Mouse (Mus musculus) hindbrain, embryonic 12.5 days (tissue): ENCODE results near the gene Acacb. TPM values are rescaled to one million over a fixed set of nuclear protein-coding genes. Genes with fewer than 3 reads are reported as not detected.

Experiments used
- ATAC-seq: fragments of 200-750 bp; cut with Nextera tagmentation; 2 replicates; pipeline ENCODE4 v1.8.0; 2017; ENCODE audit warnings: moderate TSS enrichment; ENCODE audit not compliant: low FRiP score
- H3K27ac ChIP-seq: fragments of 300-500 bp; sonication (generic); 2 replicates; pipeline ENCODE4 v1.5.1; 2016; ENCODE audit warnings: mild to moderate bottlenecking
- H3K27me3 ChIP-seq: fragments of 300-500 bp; sonication (generic); 2 replicates; pipeline ENCODE4 v1.6.1; 2016; ENCODE audit warnings: mild to moderate bottlenecking
- H3K36me3 ChIP-seq: fragments of 300-500 bp; sonication (generic); 2 replicates; pipeline ENCODE4 v1.6.1; 2016; ENCODE audit warnings: mild to moderate bottlenecking
- H3K4me1 ChIP-seq: fragments of 300-500 bp; sonication (generic); 2 replicates; pipeline ENCODE4 v1.6.1; 2016
- H3K4me2 ChIP-seq: fragments of 300-500 bp; sonication (generic); replicated peaks from 2 replicates; pipeline ENCODE4 v1.6.1; 2016; ENCODE audit warnings: mild to moderate bottlenecking
- H3K4me3 ChIP-seq: fragments of 300-500 bp; sonication (generic); 2 replicates; pipeline ENCODE4 v1.5.1; 2016; ENCODE audit warnings: mild to moderate bottlenecking
- H3K9ac ChIP-seq: fragments of 300-500 bp; sonication (generic); 2 replicates; pipeline ENCODE4 v1.6.1; 2016; ENCODE audit warnings: mild to moderate bottlenecking, moderate library complexity
- H3K9me3 ChIP-seq: fragments of 300-500 bp; sonication (generic); replicated peaks from 2 replicates; pipeline ENCODE4 v1.6.1; 2016; ENCODE audit warnings: mild to moderate bottlenecking
- WGBS: fragments of 180-500 bp; shearing (Covaris S2); methylation state at CpG from one replicate; pipeline ENCODE4 v1.1.7; 2016; 5-methylcytosine and 5-hydroxymethylcytosine counted together
- polyA plus RNA-seq: library from polyadenylated mRNA; unstranded; fragments of >200 nt; fragmentation: Nextera tagmentation; extraction: Ambion mirVana; gene quantifications from 2 replicates; pipeline ENCODE4 v1.2.1, GENCODE M21; 2016

Gene Acacb
- polyA plus RNA-seq, 1 experiment from 2014 or later = 2.4 TPM

DNA sequence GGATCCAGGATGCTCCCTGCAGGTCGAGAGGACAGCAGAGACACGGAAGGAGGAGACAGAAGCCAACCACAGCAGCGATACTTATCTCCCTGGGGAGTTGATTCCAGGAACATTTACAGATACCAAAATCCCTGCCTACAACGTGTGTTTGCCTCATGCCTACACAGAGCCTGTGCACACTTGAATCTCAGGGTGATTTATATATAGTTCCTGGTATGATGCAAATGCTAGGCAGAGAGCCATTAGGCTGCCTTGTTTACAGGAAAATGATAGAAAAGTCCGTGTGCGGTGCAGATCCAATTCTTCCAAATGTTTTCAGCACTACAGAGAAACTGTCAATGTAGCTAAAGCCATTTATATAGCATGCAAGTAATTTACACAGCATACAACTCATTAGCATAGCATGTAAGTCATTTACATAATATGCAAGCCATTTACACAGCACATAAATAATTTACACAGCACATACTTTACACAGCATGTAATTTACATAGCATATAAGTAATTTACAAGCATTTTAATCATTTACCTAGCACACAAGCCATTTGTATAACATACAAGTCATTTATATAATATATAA lies 16.9 kb downstream of the Acacb start:
- no peak overlapping the region for H3K27ac ChIP-seq
- H3K27me3 ChIP-seq = no peaks in the 10 kb centered on the region; the same call in 1 of the 2 replicates
- ATAC-seq = no peak
- H3K36me3 ChIP-seq = no peaks in the 10 kb centered on the region
- WGBS = 79% methylated on average over 6 of the region's 6 CpGs
- no peak overlapping the region for H3K4me2 ChIP-seq
- no peaks in the 10 kb centered on the region for H3K9me3 ChIP-seq
- H3K4me1 ChIP-seq = no peaks in the 10 kb centered on the region
- no peak overlapping the region for H3K9ac ChIP-seq
- no peak overlapping the region for H3K4me3 ChIP-seq

GRCm38 (mm10) chr5:114170345-114170744 lies 24.0 kb downstream of the Acacb start:
- H3K4me1 ChIP-seq = no peaks in the 10 kb centered on the region
- H3K36me3 ChIP-seq = no peaks in the 10 kb centered on the region
- peaks cover 15% of the 10 kb centered on the region for H3K27me3 ChIP-seq
- no peak overlapping the region for H3K4me2 ChIP-seq
- H3K9me3 ChIP-seq = no peaks in the 10 kb centered on the region
- no peak for ATAC-seq
- no peak overlapping the region for H3K27ac ChIP-seq
- 85% methylated on average over 7 of the region's 7 CpGs for WGBS
- no peak overlapping the region for H3K4me3 ChIP-seq
- no peak overlapping the region for H3K9ac ChIP-seq

DNA sequence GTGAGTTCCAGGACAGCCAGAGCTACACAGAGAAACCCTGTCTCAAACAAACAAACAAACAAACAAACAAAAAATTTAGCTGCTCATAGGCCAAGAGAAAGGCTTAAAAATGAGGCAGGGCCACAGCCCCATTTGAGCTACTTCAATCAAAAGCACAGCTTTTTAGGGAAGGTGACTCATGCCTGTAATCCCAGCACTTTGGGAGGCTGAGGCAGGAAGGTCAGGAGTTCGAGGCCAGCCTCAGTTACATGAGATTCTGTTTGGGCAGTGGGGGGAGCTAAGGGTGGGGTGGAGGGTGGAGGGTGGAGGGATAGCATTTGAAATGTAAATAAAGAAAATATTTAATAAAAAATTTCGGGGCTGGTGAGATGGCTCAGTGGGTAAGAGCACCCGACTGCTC lies 26.6 kb downstream of the Acacb start:
- 87% methylated on average over 3 of the region's 3 CpGs for WGBS
- ATAC-seq = no peak

DNA sequence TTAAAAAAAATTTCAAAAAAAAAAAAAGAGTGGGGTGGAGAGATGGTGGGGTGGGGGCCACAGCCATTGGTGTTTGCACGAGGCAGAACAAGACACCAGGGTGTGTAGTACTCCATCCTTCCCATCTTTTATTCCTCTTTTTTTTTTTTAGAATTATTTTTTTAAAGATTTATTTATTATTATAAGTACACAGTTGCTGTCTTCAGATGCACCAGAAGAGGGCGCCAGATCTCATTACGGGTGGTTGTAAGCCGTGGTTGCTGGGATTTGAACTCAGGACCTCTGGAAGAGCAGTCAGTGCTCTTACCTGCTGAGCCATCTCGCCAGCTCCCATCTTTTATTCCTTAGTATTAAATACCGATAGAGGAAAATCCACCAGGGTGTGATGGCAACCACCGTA lies 27.1 kb downstream of the Acacb start:
- Histone ChIP-seq H3K4me3 (no peak overlapping the region), H3K36me3 (no peaks in the 10 kb centered on the region), H3K4me1 (peaks cover 8% of the 10 kb centered on the region), H3K9me3 (no peaks in the 10 kb centered on the region), H3K27me3 (peaks cover 24% of the 10 kb centered on the region), H3K4me2 (no peak overlapping the region), H3K9ac (no peak overlapping the region), H3K27ac (no peak overlapping the region)
- ATAC-seq = no peak
- 75% methylated on average over 7 of the region's 7 CpGs for WGBS

More for the DNA sequence above, 26.6 kb downstream of the Acacb start:
- H3K4me1 ChIP-seq = peaks cover 8% of the 10 kb centered on the region
- H3K27ac ChIP-seq = no peak overlapping the region
- peaks cover 24% of the 10 kb centered on the region for H3K27me3 ChIP-seq
- H3K9ac ChIP-seq = no peak overlapping the region
- H3K4me2 ChIP-seq = no peak overlapping the region
- H3K9me3 ChIP-seq = no peaks in the 10 kb centered on the region
- no peaks in the 10 kb centered on the region for H3K36me3 ChIP-seq
- H3K4me3 ChIP-seq = no peak overlapping the region

DNA sequence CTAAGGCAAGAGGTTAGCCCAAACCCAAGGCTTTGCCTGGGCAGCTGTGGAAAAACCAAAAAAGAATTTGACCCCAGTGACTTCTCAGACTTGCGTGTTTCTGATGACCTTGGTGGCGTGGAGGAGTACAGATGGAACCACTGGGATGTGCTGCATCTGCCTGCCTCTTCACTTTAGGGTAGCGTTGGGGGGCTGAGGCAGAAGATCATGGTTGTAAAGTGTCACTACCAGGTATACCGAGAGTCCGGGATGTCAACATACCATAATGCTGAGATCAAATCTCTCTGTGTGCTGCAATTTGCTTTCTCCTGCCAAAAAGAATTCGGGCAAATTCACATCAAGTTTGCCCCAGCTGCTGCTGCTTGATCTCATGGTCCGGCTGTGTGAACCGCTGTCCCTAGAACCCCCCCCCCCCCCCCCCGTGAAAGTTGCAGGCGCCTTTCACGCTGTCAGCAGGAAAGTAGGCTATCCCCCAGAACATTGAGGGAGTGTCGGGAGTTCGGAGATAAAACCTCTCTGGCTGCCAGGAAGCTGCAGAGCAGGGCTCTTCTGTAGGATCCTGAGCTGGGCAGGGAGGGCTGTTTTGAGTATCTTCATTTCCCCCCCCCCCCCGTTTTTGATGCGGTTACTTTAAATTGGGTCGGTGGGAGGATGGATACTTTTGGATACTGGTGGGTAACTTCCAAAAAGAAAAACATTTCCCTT lies 27.7 kb downstream of the Acacb start:
- Histone ChIP-seq H3K9me3 (no peaks in the 10 kb centered on the region), H3K36me3 (no peaks in the 10 kb centered on the region), H3K27me3 (peaks cover 24% of the 10 kb centered on the region), H3K27ac (no peak overlapping the region), H3K9ac (no peak overlapping the region), H3K4me3 (no peak overlapping the region), H3K4me1 (peaks cover 8% of the 10 kb centered on the region), H3K4me2 (no peak overlapping the region)
- WGBS = 31% methylated on average over 16 of the region's 16 CpGs
- no peak for ATAC-seq

DNA sequence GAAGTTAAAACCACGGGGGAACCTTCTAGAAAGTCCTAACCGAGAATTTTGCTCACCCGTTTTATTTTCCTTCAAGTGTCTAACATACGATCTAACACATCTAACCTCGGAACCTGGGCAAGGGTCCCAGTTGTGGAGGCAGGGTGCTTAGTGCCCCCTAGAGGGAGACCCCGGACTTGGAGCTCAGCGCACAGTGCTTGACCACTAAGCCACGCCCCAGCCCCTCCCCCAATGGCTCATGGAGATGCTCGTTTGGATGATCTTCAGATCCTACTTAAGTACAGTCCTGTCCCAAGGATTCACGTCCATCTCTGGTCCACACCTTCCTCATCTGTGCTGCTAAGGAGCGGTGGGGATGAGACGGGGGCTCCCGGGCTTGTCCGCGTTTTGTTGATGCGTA lies 28.3 kb downstream of the Acacb start:
- no peaks in the 10 kb centered on the region for H3K36me3 ChIP-seq
- H3K27ac ChIP-seq = no peak overlapping the region
- no peak for ATAC-seq
- H3K4me2 ChIP-seq = 0 out of 2 replicates have a peak overlapping the region, but pooled peaks have one; percentile 12
- peaks cover 8% of the 10 kb centered on the region for H3K4me1 ChIP-seq
- H3K27me3 ChIP-seq = peaks cover 24% of the 10 kb centered on the region
- H3K9me3 ChIP-seq = no peaks in the 10 kb centered on the region
- WGBS = 18% methylated on average over 16 of the region's 16 CpGs
- H3K4me3 ChIP-seq = no peak overlapping the region
- H3K9ac ChIP-seq = no peak overlapping the region

GRCm38 (mm10) chr5:114175596-114176171 lies 29.3 kb downstream of the Acacb start:
- WGBS = under 1% methylated on average over 24 of the region's 26 CpGs
- H3K36me3 ChIP-seq = no peaks in the 10 kb centered on the region
- H3K9ac ChIP-seq = no peak overlapping the region; the same call in 1 of the 2 replicates
- H3K9me3 ChIP-seq = no peaks in the 10 kb centered on the region
- H3K4me3 ChIP-seq = peak overlapping the region; percentile 37
- no peak overlapping the region for H3K27ac ChIP-seq
- peak overlapping the region; percentile 63 for H3K4me2 ChIP-seq
- H3K4me1 ChIP-seq = peaks cover 8% of the 10 kb centered on the region
- peaks cover 24% of the 10 kb centered on the region for H3K27me3 ChIP-seq
- ATAC-seq = peak; percentile 73

- Histone ChIP-seq H3K4me3 (peak overlapping the region; percentile 37; the same call in 1 of the 2 replicates), H3K9ac (no peak overlapping the region), H3K9me3 (no peaks in the 10 kb centered on the region), H3K27me3 (peaks cover 24% of the 10 kb centered on the region), H3K4me2 (peak overlapping the region; percentile 63), H3K4me1 (peaks cover 8% of the 10 kb centered on the region), H3K27ac (no peak overlapping the region), H3K36me3 (no peaks in the 10 kb centered on the region)
- no peak for ATAC-seq
- 62% methylated on average over 8 of the region's 8 CpGs for WGBS
These were observed 30.4 kb downstream of the Acacb start for GRCm38 (mm10) chr5:114176548-114177400.

- Histone ChIP-seq H3K27ac (no peak overlapping the region), H3K4me2 (no peak overlapping the region), H3K36me3 (no peaks in the 10 kb centered on the region), H3K4me3 (no peak overlapping the region), H3K27me3 (peaks cover 24% of the 10 kb centered on the region), H3K9ac (no peak overlapping the region), H3K9me3 (no peaks in the 10 kb centered on the region), H3K4me1 (peaks cover 8% of the 10 kb centered on the region)
- no peak for ATAC-seq
- WGBS = 81% methylated on average over 4 of the region's 4 CpGs
These were observed 31.8 kb downstream of the Acacb start for GRCm38 (mm10) chr5:114177966-114178719.

DNA sequence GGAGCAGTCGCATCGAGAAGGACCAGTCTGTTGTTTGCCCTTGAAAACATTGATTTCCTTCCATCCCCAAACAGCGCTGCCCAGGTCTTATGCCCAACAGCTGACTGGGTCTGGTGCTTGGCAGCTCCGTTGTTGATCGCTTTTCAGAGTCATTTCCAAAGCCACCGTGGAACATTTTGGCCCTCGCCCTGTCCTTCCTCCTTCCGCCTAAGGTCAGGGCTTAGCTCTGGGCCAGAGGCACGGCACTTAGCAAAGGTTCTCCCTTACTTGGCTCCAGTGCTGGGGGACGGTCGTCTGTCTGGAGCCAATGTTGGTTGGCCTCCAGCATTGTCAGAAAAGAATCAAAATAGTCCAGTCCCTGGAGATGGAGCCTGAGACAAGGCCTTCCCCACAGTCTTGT lies 33.2 kb downstream of the Acacb start:
- no peaks in the 10 kb centered on the region for H3K36me3 ChIP-seq
- peaks cover 8% of the 10 kb centered on the region for H3K4me1 ChIP-seq
- peaks cover 17% of the 10 kb centered on the region for H3K27me3 ChIP-seq
- ATAC-seq = no peak
- 90% methylated on average over 11 of the region's 11 CpGs for WGBS
- H3K9ac ChIP-seq = no peak overlapping the region
- H3K4me3 ChIP-seq = no peak overlapping the region
- H3K9me3 ChIP-seq = no peaks in the 10 kb centered on the region
- H3K27ac ChIP-seq = no peak overlapping the region
- H3K4me2 ChIP-seq = no peak overlapping the region

GRCm38 (mm10) chr5:114183493-114183892 lies 37.2 kb downstream of the Acacb start:
- H3K4me2 ChIP-seq = no peak overlapping the region
- no peak overlapping the region for H3K27ac ChIP-seq
- no peaks in the 10 kb centered on the region for H3K27me3 ChIP-seq
- H3K9ac ChIP-seq = no peak overlapping the region
- H3K36me3 ChIP-seq = no peaks in the 10 kb centered on the region
- H3K4me1 ChIP-seq = no peaks in the 10 kb centered on the region
- H3K4me3 ChIP-seq = no peak overlapping the region
- ATAC-seq = no peak
- 95% methylated on average over 2 of the region's 2 CpGs for WGBS
- no peaks in the 10 kb centered on the region for H3K9me3 ChIP-seq
